Mouse (Mus musculus): Measurements from ENCODE around the gene Sipa1.
"Not testable (repeated sequence)": the region's sequence is repeated elsewhere in the genome, so short reads cannot be mapped to it uniquely, and the experiment has no call there.

The Sipa1 gene

GRCm38 (mm10) chr19:5686954-5687353, 23.4 kb upstream of the Sipa1 start:
- in situ Hi-C loops (cut with MboI, MseI), result not testable (repeated sequence)

- in situ Hi-C loops (cut with MboI, MseI), result no loop called here
Measured at GRCm38 (mm10) chr19:5686437-5686836, 22.9 kb upstream of the Sipa1 start.

GRCm38 (mm10) chr19:5685861-5686260, 22.4 kb upstream of the Sipa1 start:
- in situ Hi-C loops (cut with MboI, MseI), result no loop called here

- in situ Hi-C loops (cut with MboI, MseI), result no loop called here
Measured at GRCm38 (mm10) chr19:5685431-5685830, 21.9 kb upstream of the Sipa1 start.

GRCm38 (mm10) chr19:5684985-5685384, 21.5 kb upstream of the Sipa1 start:
- in situ Hi-C loops (cut with MboI, MseI), result no loop called here

GRCm38 (mm10) chr19:5684236-5684635, 20.7 kb upstream of the Sipa1 start:
- in situ Hi-C loops (cut with MboI, MseI), result no loop called here

- in situ Hi-C loops (cut with MboI, MseI), result no loop called here
Measured at GRCm38 (mm10) chr19:5680432-5680831, 16.9 kb upstream of the Sipa1 start.

GRCm38 (mm10) chr19:5668372-5668771, 4.9 kb upstream of the Sipa1 start:
- in situ Hi-C loops (cut with MboI, MseI), result loop anchor here (5.0 to 10.0 kb wide), 2 partner anchors 34 to 56 kb away; partner anchors contain the start of genes Ehbp1l1, Fam89b and Kcnk7

- in situ Hi-C loops (cut with MboI, MseI), result loop anchor here (5.0 to 10.0 kb wide), 2 partner anchors 36 to 58 kb away; partner anchors contain the start of genes Ehbp1l1, Fam89b and Kcnk7
Measured at GRCm38 (mm10) chr19:5666386-5666785, 2.9 kb upstream of the Sipa1 start.

- in situ Hi-C loops (cut with MboI, MseI), result loop anchor here (5.0 to 10.0 kb wide), 2 partner anchors 37 to 59 kb away; partner anchors contain the start of genes Ehbp1l1, Fam89b and Kcnk7
Measured at GRCm38 (mm10) chr19:5665465-5665864, 2.0 kb upstream of the Sipa1 start.

- in situ Hi-C loops (cut with MboI, MseI), result loop anchor here (5.0 to 10.0 kb wide), 2 partner anchors 38 to 60 kb away; partner anchors contain the start of genes Ehbp1l1, Fam89b and Kcnk7
Measured at GRCm38 (mm10) chr19:5664669-5665257, 1.3 kb upstream of the Sipa1 start.

GRCm38 (mm10) chr19:5662310-5662709, 1.2 kb downstream of the Sipa1 start:
- in situ Hi-C loops (cut with MboI, MseI), result loop anchor here (10.0 kb wide), 1 partner anchor 62 kb away; the partner anchor contains the start of genes Ehbp1l1 and Fam89b

GRCm38 (mm10) chr19:5660942-5661751, 2.4 kb downstream of the Sipa1 start:
- in situ Hi-C loops (cut with MboI, MseI), result loop anchor here (10.0 kb wide), 1 partner anchor 64 kb away; the partner anchor contains the start of genes Ehbp1l1 and Fam89b

GRCm38 (mm10) chr19:5654720-5655298, 8.7 kb downstream of the Sipa1 start:
- in situ Hi-C loops (cut with MboI, MseI), result no loop called here

GRCm38 (mm10) chr19:5653969-5654719, 9.4 kb downstream of the Sipa1 start:
- in situ Hi-C loops (cut with MboI, MseI), result no loop called here

- in situ Hi-C loops (cut with MboI, MseI), result no loop called here
Measured at GRCm38 (mm10) chr19:5652570-5652969, 10.9 kb downstream of the Sipa1 start.

GRCm38 (mm10) chr19:5651502-5652274, 11.8 kb downstream of the Sipa1 start:
- in situ Hi-C loops (cut with MboI, MseI), result no loop called here

- in situ Hi-C loops (cut with MboI, MseI), result no loop called here
Measured at GRCm38 (mm10) chr19:5649298-5649741, 14.2 kb downstream of the Sipa1 start.

- in situ Hi-C loops (cut with MboI, MseI), result no loop called here
Measured at GRCm38 (mm10) chr19:5648401-5649297, 14.9 kb downstream of the Sipa1 start.
